In the genomic region with DNA sequence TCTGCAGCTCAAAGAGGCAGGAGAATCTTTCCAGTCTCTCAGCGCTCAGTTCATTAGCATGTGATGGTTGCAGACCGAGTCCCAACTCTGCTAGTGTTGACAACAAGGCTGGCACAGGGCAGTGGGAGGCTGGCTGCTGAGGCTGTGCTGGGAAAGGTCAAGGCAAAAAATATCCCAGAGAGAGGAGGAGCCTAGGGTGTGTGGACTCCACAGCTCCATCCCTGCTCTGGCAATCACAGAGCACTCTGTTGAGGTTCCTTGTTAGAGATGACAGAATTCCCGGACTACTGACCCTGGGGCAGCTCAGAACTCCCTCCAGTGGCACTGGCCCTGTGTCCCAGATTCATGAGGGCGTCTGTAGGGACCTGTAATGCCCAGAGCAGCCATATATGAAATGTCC, we compare ENCODE assay signal across 16 mouse cellular contexts. TPM values are rescaled to one million over a fixed set of nuclear protein-coding genes. Genes with fewer than 3 reads are reported as not detected.
DNase-seq lines count a peak whose midpoint lies in the region; ATAC-seq and TF ChIP-seq lines count a peak whose summit lies in the region.
"Had no signal": no experiment of that assay in that cellular context is flagged by ENCODE, and none has a peak within 500 bp of the region (broad histone marks: within the 10 kb centered on the region; RNA-seq: fewer than 3 reads in every experiment).

No protein-coding gene starts in this region.

- no peak overlapping the region for H3K4me2 ChIP-seq in forebrain, embryonic 16.5 days (ENCODE audit: low read length)
- no peak overlapping the region for H3K4me2 ChIP-seq in midbrain, embryonic 13.5 days (replicated peaks)

- peaks cover 3% of the 10 kb centered on the region; the same call in 1 of the 2 replicates for H3K4me1 ChIP-seq in heart, adult 2 months (ENCODE audit: control insufficient read depth, insufficient read depth, low read length)
- H3K4me1 ChIP-seq in forebrain, embryonic 16.5 days (replicated peaks; ENCODE audit: control insufficient read depth, insufficient read depth, low read length) = no peaks in the 10 kb centered on the region
- H3K4me1 ChIP-seq in midbrain, embryonic 13.5 days (replicated peaks) = peaks cover 24% of the 10 kb centered on the region

- H3K27ac ChIP-seq in heart, adult 2 months = peak overlapping the region; percentile 58
- no peak overlapping the region for H3K27ac ChIP-seq in forebrain, embryonic 16.5 days (ENCODE audit: low read length)
- peak overlapping the region; percentile 15; the same call in 1 of the 2 replicates for H3K27ac ChIP-seq in midbrain, embryonic 13.5 days

- H3K9ac ChIP-seq in heart, adult 2 months (ENCODE audit: low read depth, low read length) = no peak overlapping the region
- no peak overlapping the region for H3K9ac ChIP-seq in forebrain, embryonic 16.5 days (replicated peaks; ENCODE audit: low read depth, low read length)
- H3K9ac ChIP-seq in midbrain, embryonic 13.5 days (replicated peaks) = no peak overlapping the region

- 0 out of 2 replicates have a peak, but pooled peaks have one; percentile 26 for ATAC-seq in forebrain, embryonic 16.5 days
- ATAC-seq in midbrain, embryonic 13.5 days = peak; percentile 4; the same call in 1 of the 2 replicates

- no peaks in the 10 kb centered on the region for H3K79me2 ChIP-seq in heart, adult 2 months (replicated peaks; ENCODE audit: control insufficient read depth, insufficient read depth, low read length)

- no peak for TF ChIP-seq EP300 in heart, adult 2 months (IDR thresholded peaks at IDR 0.05; ENCODE audit: insufficient read depth, low read depth, low read length)

- no peak overlapping the region for H3K4me3 ChIP-seq in heart, adult 2 months
- no peak overlapping the region for H3K4me3 ChIP-seq in forebrain, embryonic 16.5 days (replicated peaks; ENCODE audit: low read length)
- no peak overlapping the region for H3K4me3 ChIP-seq in midbrain, embryonic 13.5 days (replicated peaks)

- no peaks in the 10 kb centered on the region for H3K9me3 ChIP-seq in forebrain, embryonic 16.5 days (ENCODE audit: control insufficient read depth, low read length)
- no peaks in the 10 kb centered on the region for H3K9me3 ChIP-seq in midbrain, embryonic 13.5 days
- H3K9me3 ChIP-seq: G1E had no signal

- 39% methylated on average over 4 of the region's 4 CpGs for WGBS in heart, adult 2 months
- WGBS in forebrain, embryonic 16.5 days = 70% methylated on average over 4 of the region's 4 CpGs
- WGBS in midbrain, embryonic 13.5 days = 62% methylated on average over 4 of the region's 4 CpGs

- no peak for TF ChIP-seq POLR2A in heart, adult 2 months (IDR thresholded peaks at IDR 0.05; ENCODE audit: insufficient read depth, low read depth, low read length)

- TF ChIP-seq CTCF in heart, adult 2 months (IDR thresholded peaks at IDR 0.05) = peak; percentile 17; the same call in 1 of the 2 replicates

- H3K27me3 ChIP-seq in heart, adult 2 months (ENCODE audit: control insufficient read depth, insufficient read depth, low read length) = no peaks in the 10 kb centered on the region
- H3K27me3 ChIP-seq in forebrain, embryonic 16.5 days (replicated peaks; ENCODE audit: control insufficient read depth, insufficient read depth, low read length) = no peaks in the 10 kb centered on the region
- H3K27me3 ChIP-seq in midbrain, embryonic 13.5 days = no peaks in the 10 kb centered on the region

- no peaks in the 10 kb centered on the region for H3K36me3 ChIP-seq in heart, adult 2 months (ENCODE audit: control insufficient read depth, insufficient read depth, low read length)
- peaks cover 65% of the 10 kb centered on the region for H3K36me3 ChIP-seq in forebrain, embryonic 16.5 days (ENCODE audit: control insufficient read depth, insufficient read depth)
- peaks cover 99% of the 10 kb centered on the region for H3K36me3 ChIP-seq in midbrain, embryonic 13.5 days

- DNase-seq in adrenal gland, adult 2 months = peak; percentile 88
- DNase-seq in adrenal gland, postnatal 4 days (ENCODE audit: low spot score in 2 of 2) = no peak
- peak in 1 of 2 experiments; percentile 68 for DNase-seq in heart, adult 2 months
- DNase-seq in heart, postnatal 36 days = no peak
- DNase-seq in testis, postnatal 10 days (ENCODE audit: low spot score) = no peak
- no peak for DNase-seq in embryo, embryonic 10 days (ENCODE audit: low spot score)
- DNase-seq: kidney, adult 9 months; layer of hippocampus, postnatal 36 days; lung, postnatal 36 days had no signal

- intact Hi-C loops in heart, adult 2 months (cut with DNase I) = no loop called here
- intact Hi-C loops in heart, postnatal 36 days (cut with DNase I) = no loop called here

RNA-seq across cellular contexts. Expression of gene Ptprs, which starts 23.0 kb away (rescaled TPM):
- 100 to 1,000 TPM; 149 to 249 TPM for total RNA-seq in adrenal gland, adult 2 months (2021)
- polyA plus RNA-seq in adrenal gland, adult 2 months (2012; rRNA removed) = 573 and 605 TPM in 2 replicates
- 100 to 1,000 TPM; 176 to 208 TPM for total RNA-seq in adrenal gland, postnatal 4 days (2021)
- total RNA-seq in heart, adult 2 months (2021) = 10 to 100 TPM; 41.7 to 47.5 TPM
- 86.8 and 91.1 TPM in 2 replicates for polyA plus RNA-seq in heart, adult 2 months (2012; rRNA removed)
- 10 to 100 TPM; 45.8 to 47.7 TPM for total RNA-seq in heart, postnatal 36 days (2021)
- polyA plus RNA-seq in forebrain, embryonic 16.5 days (2015; fragmentation: Nextera tagmentation; extraction: Ambion mirVana) = 359 and 391 TPM in 2 replicates
- polyA plus RNA-seq in midbrain, embryonic 13.5 days (2015; fragmentation: Nextera tagmentation; extraction: Ambion mirVana) = 278 and 317 TPM in 2 replicates

RNA-seq across cellular contexts. Expression of gene Znrf4, which starts 59.0 kb away (rescaled TPM):
- total RNA-seq in adrenal gland, adult 2 months (2021) = not detected
- polyA plus RNA-seq in adrenal gland, adult 2 months (2012; rRNA removed) = not detected in 2 replicates
- not detected for total RNA-seq in adrenal gland, postnatal 4 days (2021)
- total RNA-seq in heart, adult 2 months (2021) = not detected
- polyA plus RNA-seq in heart, adult 2 months (2012; rRNA removed) = 0.29 and 0.64 TPM in 2 replicates
- total RNA-seq in heart, postnatal 36 days (2021) = not detected
- 0.21 TPM in 1 of 2 replicates, not detected in the other for polyA plus RNA-seq in forebrain, embryonic 16.5 days (2015; fragmentation: Nextera tagmentation; extraction: Ambion mirVana)
- 0.17 TPM in 1 of 2 replicates, not detected in the other for polyA plus RNA-seq in midbrain, embryonic 13.5 days (2015; fragmentation: Nextera tagmentation; extraction: Ambion mirVana)
- total RNA-seq: G1E; layer of hippocampus, postnatal 36 days; liver, adult 2 months had no signal
- polyA plus RNA-seq: embryonic facial prominence, embryonic 11.5 days; G1E; liver, adult 2 months; neural tube, embryonic 11.5 days; small intestine, adult 2 months had no signal
